Mouse (Mus musculus): ENCODE measurements at regions not wholly inside any gene's neighbourhood (a gene's known extent, or its start where the extent isn't known, plus 50 kb on each side); places are given as distances from the start of the nearest gene placed in this dataset.
"Not testable (repeated sequence)": the region's sequence is repeated elsewhere in the genome, so short reads cannot be mapped to it uniquely, and the experiment has no call there.

GRCm38 (mm10) chr5:148678285-148678937 lies 125.8 kb upstream of the Ubl3 start:
- intact Hi-C loops (cut with DNase I): not testable (repeated sequence)

GRCm38 (mm10) chr5:148674281-148674680 lies 121.7 kb upstream of the Ubl3 start:
- intact Hi-C loops (cut with DNase I): no loop called here
- no peak for DNase-seq

More at GRCm38 (mm10) chr5:148678285-148678937, 125.8 kb upstream of the Ubl3 start:
- not testable (repeated sequence) for DNase-seq

- intact Hi-C loops (cut with DNase I): loop anchor here (10.0 kb wide), 1 partner anchor 132 kb away; no protein-coding TSS in a partner anchor
- peak; percentile 60 to 62 for DNase-seq
These were observed 109.7 kb upstream of the Ubl3 start for GRCm38 (mm10) chr5:148662281-148662741.

GRCm38 (mm10) chr5:148661120-148661519 lies 108.5 kb upstream of the Ubl3 start:
- DNase-seq: no peak
- intact Hi-C loops (cut with DNase I): loop anchor here (10.0 kb wide), 1 partner anchor 134 kb away; no protein-coding TSS in a partner anchor

- DNase-seq: no peak
- intact Hi-C loops (cut with DNase I): no loop called here
These were observed 105.5 kb upstream of the Ubl3 start for GRCm38 (mm10) chr5:148657936-148658640.

GRCm38 (mm10) chr5:148652525-148653243 lies 100.1 kb upstream of the Ubl3 start:
- intact Hi-C loops (cut with DNase I): no loop called here

GRCm38 (mm10) chr5:148651736-148652135 lies 99.1 kb upstream of the Ubl3 start:
- intact Hi-C loops (cut with DNase I): no loop called here
- no peak for DNase-seq

More at GRCm38 (mm10) chr5:148652525-148653243, 100.1 kb upstream of the Ubl3 start:
- DNase-seq: no peak

- DNase-seq; intact Hi-C loops (cut with DNase I): not testable (repeated sequence)
These were observed 97.0 kb upstream of the Ubl3 start for GRCm38 (mm10) chr5:148649573-148649972.

- intact Hi-C loops (cut with DNase I): no loop called here
- no peak for DNase-seq
These were observed 96.5 kb upstream of the Ubl3 start for GRCm38 (mm10) chr5:148649123-148649522.

GRCm38 (mm10) chr5:148647644-148648043 lies 95.1 kb upstream of the Ubl3 start:
- intact Hi-C loops (cut with DNase I): no loop called here
- DNase-seq: no peak

- intact Hi-C loops (cut with DNase I): no loop called here
- no peak for DNase-seq
These were observed 93.2 kb upstream of the Ubl3 start for GRCm38 (mm10) chr5:148645772-148646171.

- DNase-seq: no peak
- intact Hi-C loops (cut with DNase I): no loop called here
These were observed 92.6 kb upstream of the Ubl3 start for GRCm38 (mm10) chr5:148645191-148645681.

- intact Hi-C loops (cut with DNase I): no loop called here
- DNase-seq: no peak
These were observed 91.8 kb upstream of the Ubl3 start for GRCm38 (mm10) chr5:148644345-148644744.

GRCm38 (mm10) chr5:148641652-148642395 lies 89.2 kb upstream of the Ubl3 start:
- DNase-seq: no peak
- intact Hi-C loops (cut with DNase I): no loop called here

- intact Hi-C loops (cut with DNase I): no loop called here
- no peak for DNase-seq
These were observed 87.9 kb upstream of the Ubl3 start for GRCm38 (mm10) chr5:148640523-148640922.

GRCm38 (mm10) chr5:148634919-148635356 lies 82.3 kb upstream of the Ubl3 start:
- intact Hi-C loops (cut with DNase I): no loop called here
- DNase-seq: no peak

- DNase-seq: no peak
- intact Hi-C loops (cut with DNase I): no loop called here
These were observed 81.4 kb upstream of the Ubl3 start for GRCm38 (mm10) chr5:148633999-148634398.

GRCm38 (mm10) chr5:148633331-148633730 lies 80.7 kb upstream of the Ubl3 start:
- no peak for DNase-seq
- intact Hi-C loops (cut with DNase I): no loop called here

GRCm38 (mm10) chr5:148632516-148633170 lies 80.1 kb upstream of the Ubl3 start:
- intact Hi-C loops (cut with DNase I): no loop called here
- peak in 1 of 2 experiments; percentile 34 for DNase-seq

- no peak for DNase-seq
- intact Hi-C loops (cut with DNase I): no loop called here
These were observed 79.0 kb upstream of the Ubl3 start for GRCm38 (mm10) chr5:148631566-148631965.
